Mouse (Mus musculus): ENCODE measurements around the gene Gm4846.

DNA sequence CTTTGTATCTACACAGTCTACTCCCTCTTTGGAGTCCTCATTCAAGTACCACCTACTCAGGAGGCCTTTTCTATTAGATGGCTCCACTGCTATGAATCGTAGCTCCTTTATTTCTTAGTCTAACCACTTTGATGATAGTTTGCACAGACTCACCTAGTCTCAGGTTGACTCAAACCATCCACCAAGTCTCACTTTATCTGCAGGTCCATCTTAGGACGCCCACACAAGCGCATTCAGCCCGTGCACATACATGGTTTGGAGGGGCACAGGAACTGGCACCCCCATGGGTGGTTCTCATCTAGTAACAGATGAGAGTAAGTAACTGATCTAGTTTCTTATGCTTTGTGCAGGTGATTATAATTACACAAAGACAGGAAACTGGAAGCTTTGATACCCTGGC lies 34.8 kb downstream of the Gm4846 start:
- TF ChIP-seq EP300 (IDR thresholded peaks at IDR 0.05; ENCODE audit: low read depth) (no peak), CTCF (IDR thresholded peaks at IDR 0.05; ENCODE audit: low read depth) (no peak)

All from heart, postnatal 0 days (tissue).